Mouse (Mus musculus) heart, embryonic 12.5 days (tissue): Measurements from ENCODE around the gene Dennd1c. TPM values are rescaled to one million over a fixed set of nuclear protein-coding genes. Genes with fewer than 3 reads are reported as not detected.

Source experiments
- ATAC-seq: fragments of 200-750 bp; cut with Nextera tagmentation; 2 replicates; pipeline ENCODE4 v1.8.0; 2017; ENCODE audit warnings: moderate TSS enrichment, moderate library complexity; ENCODE audit not compliant: insufficient number of reproducible peaks, low FRiP score
- H3K27ac ChIP-seq: fragments of 300-500 bp; sonication (generic); 2 replicates; pipeline ENCODE4 v1.5.1; 2016; ENCODE audit warnings: mild to moderate bottlenecking, moderate library complexity; ENCODE audit not compliant: poor library complexity, severe bottlenecking
- H3K27me3 ChIP-seq: fragments of 300-500 bp; sonication (generic); replicated peaks from 2 replicates; pipeline ENCODE4 v1.6.1; 2016; ENCODE audit warnings: mild to moderate bottlenecking, moderate library complexity
- H3K36me3 ChIP-seq: fragments of 300-500 bp; sonication (generic); 2 replicates; pipeline ENCODE4 v1.6.1; 2016; ENCODE audit warnings: mild to moderate bottlenecking, moderate library complexity
- H3K4me1 ChIP-seq: fragments of 300-500 bp; sonication (generic); replicated peaks from 2 replicates; pipeline ENCODE4 v1.6.1; 2016; ENCODE audit warnings: mild to moderate bottlenecking
- H3K4me2 ChIP-seq: fragments of 300-500 bp; sonication (generic); 2 replicates; pipeline ENCODE4 v1.6.1; 2016; ENCODE audit warnings: mild to moderate bottlenecking, moderate library complexity
- H3K4me3 ChIP-seq: fragments of 300-500 bp; sonication (generic); 2 replicates; pipeline ENCODE4 v1.5.1; 2016; ENCODE audit warnings: mild to moderate bottlenecking
- H3K9ac ChIP-seq: fragments of 300-500 bp; sonication (generic); 2 replicates; pipeline ENCODE4 v1.6.1; 2016; ENCODE audit warnings: mild to moderate bottlenecking, moderate library complexity
- H3K9me3 ChIP-seq: fragments of 300-500 bp; sonication (generic); replicated peaks from 2 replicates; pipeline ENCODE4 v1.6.1; 2016; ENCODE audit warnings: mild to moderate bottlenecking, moderate library complexity
- WGBS: fragments of 180-500 bp; shearing (Covaris S2); methylation state at CpG from one replicate; pipeline ENCODE4 v1.1.7; 2016; 5-methylcytosine and 5-hydroxymethylcytosine counted together
- polyA plus RNA-seq: library from polyadenylated mRNA; unstranded; fragments of >200 nt; fragmentation: Nextera tagmentation; extraction: Ambion mirVana; gene quantifications from 2 replicates; pipeline ENCODE4 v1.2.1, GENCODE M21; 2016

The Dennd1c gene
- polyA plus RNA-seq, 1 experiment from 2014 or later, result 0.66 TPM

DNA sequence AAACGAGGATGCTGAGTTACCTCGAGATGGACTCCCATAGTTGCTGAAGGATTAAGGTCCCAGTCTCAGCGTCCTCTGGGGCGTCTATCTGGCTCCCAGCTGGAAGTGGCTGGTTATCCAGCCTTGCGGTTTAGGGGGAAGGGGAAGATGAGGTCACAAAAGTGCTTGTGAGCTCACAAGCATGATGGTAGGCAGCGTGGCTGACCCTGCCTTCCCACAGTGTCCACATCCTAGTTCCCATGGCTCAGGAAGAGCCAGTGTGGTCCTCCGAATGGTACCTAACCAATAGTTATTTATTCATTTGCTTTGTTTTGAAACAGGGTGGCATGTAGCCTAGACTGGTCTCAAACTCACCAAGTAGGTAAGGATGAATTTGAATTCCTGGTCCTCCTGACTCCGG lies 36.8 kb downstream of the Dennd1c start, which contains the start of gene Slc25a41:
Gene Slc25a41, minus strand, starts transcription at position 101 of the 400 bp plus-strand sequence.
- Histone ChIP-seq H3K36me3 (peaks cover 9% of the 10 kb centered on the region), H3K4me1 (peaks cover 11% of the 10 kb centered on the region), H3K27ac (no peak within 1 kb of the TSS), H3K4me2 (no peak within 1 kb of the TSS), H3K9ac (no peak within 1 kb of the TSS), H3K4me3 (no peak within 1 kb of the TSS), H3K27me3 (peaks cover 32% of the 10 kb centered on the region), H3K9me3 (no peaks in the 10 kb centered on the region)
- ATAC-seq, result no peak
- 62% methylated on average over 8 of the region's 8 CpGs for WGBS

DNA sequence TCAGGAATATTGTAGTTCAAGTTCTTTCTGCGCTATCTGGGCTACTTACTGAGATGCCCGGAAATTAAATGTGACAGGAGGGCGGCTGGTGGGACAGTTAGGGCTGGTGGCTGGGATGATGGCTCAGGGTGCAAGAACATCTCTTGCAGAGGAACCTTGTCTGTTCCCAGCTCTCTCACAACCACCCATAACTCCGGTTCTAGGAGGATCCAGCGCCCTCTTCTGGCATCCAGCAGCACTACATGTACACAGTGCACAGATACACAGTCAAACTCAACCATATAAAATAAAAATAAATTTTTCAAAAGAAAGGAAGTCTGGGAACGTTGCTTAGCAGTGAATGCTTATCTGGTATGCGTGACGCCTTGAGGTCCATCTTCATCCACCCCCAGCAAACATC lies 39.3 kb downstream of the Dennd1c start:
- ATAC-seq, result no peak
- no peaks in the 10 kb centered on the region for H3K9me3 ChIP-seq
- whole genome bisulfite sequencing, result 36% methylated on average over 8 of the region's 8 CpGs
- no peak overlapping the region for H3K27ac ChIP-seq
- no peak overlapping the region for H3K4me2 ChIP-seq
- no peak overlapping the region for H3K9ac ChIP-seq
- H3K4me3 ChIP-seq, result no peak overlapping the region
- H3K27me3 ChIP-seq, result peaks cover 39% of the 10 kb centered on the region
- peaks cover 11% of the 10 kb centered on the region for H3K4me1 ChIP-seq
- H3K36me3 ChIP-seq, result no peaks in the 10 kb centered on the region

DNA sequence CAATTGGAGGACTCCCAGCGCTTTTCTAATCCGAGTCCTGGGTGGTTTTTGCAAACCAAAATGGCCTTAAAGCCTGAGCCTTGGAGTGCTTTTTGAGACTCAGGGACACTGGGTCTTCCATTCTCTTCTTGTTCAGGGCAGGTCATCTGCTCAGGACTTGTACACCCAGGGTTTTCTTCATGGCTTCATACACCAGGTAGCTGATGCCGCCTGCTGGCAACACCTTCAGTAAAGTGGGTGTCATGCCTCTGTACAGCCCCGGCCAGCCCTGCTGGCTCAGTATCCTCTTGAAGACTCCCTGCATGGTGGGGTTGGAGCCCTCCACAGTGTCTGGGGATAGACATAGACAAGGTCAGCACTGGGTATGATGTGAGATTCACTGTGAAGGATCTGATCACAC lies 45.5 kb downstream of the Dennd1c start:
- H3K36me3 ChIP-seq, result peaks cover 9% of the 10 kb centered on the region
- H3K9ac ChIP-seq, result no peak overlapping the region
- peaks cover 26% of the 10 kb centered on the region for H3K4me1 ChIP-seq
- peaks cover 15% of the 10 kb centered on the region for H3K27me3 ChIP-seq
- no peak overlapping the region for H3K27ac ChIP-seq
- ATAC-seq, result no peak
- H3K9me3 ChIP-seq, result no peaks in the 10 kb centered on the region
- 73% methylated on average over 4 of the region's 4 CpGs for WGBS
- H3K4me3 ChIP-seq, result 0 out of 2 replicates have a peak overlapping the region, but pooled peaks have one; percentile 40
- H3K4me2 ChIP-seq, result peak overlapping the region; percentile 65

DNA sequence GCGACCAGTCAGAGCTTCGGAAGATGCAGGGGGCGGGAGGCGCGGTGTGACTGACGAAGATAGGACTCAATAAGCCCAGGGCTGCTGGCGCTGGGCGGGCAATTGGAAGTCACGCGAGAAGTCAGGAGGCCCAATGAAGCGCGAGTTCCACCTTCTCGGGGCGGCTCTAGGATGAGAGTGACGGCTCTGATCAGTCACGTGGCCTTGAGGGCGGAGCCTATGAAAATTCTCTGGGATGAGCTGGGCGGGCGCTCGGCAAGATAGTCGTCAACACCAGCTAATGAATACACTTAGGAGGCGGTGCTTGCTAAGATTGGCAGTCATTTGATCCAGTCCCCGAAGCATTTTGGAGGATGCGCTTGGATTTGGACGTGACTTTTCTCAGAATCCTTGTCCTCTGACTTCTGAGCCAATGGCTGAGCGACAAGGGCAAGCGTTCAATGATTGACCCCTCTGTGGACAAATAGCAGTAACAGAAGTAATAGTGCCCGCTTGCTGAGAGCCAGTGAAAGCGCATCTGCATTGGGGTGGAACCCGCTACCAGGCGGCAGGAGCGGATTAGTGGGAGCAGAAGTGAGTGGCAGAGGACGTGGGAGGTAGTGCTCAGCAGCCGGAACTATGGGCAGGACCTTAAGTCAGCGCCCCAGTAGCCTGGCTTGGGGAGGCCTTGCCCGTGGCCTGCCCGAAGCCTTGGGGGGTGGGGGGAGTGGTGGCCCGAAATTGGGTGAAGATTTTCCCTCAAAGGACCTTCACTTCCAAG lies 46.5 kb downstream of the Dennd1c start:
- Histone ChIP-seq H3K9ac (peak overlapping the region; percentile 45), H3K4me2 (peak overlapping the region; percentile 65), H3K27ac (peak overlapping the region; percentile 72), H3K36me3 (peaks cover 19% of the 10 kb centered on the region), H3K4me1 (peaks cover 26% of the 10 kb centered on the region), H3K27me3 (peaks cover 8% of the 10 kb centered on the region; the same call in 1 of the 2 replicates), H3K9me3 (no peaks in the 10 kb centered on the region), H3K4me3 (peak overlapping the region; percentile 96)
- ATAC-seq, result peak; percentile 98
- under 1% methylated on average over 38 of the region's 38 CpGs for WGBS

DNA sequence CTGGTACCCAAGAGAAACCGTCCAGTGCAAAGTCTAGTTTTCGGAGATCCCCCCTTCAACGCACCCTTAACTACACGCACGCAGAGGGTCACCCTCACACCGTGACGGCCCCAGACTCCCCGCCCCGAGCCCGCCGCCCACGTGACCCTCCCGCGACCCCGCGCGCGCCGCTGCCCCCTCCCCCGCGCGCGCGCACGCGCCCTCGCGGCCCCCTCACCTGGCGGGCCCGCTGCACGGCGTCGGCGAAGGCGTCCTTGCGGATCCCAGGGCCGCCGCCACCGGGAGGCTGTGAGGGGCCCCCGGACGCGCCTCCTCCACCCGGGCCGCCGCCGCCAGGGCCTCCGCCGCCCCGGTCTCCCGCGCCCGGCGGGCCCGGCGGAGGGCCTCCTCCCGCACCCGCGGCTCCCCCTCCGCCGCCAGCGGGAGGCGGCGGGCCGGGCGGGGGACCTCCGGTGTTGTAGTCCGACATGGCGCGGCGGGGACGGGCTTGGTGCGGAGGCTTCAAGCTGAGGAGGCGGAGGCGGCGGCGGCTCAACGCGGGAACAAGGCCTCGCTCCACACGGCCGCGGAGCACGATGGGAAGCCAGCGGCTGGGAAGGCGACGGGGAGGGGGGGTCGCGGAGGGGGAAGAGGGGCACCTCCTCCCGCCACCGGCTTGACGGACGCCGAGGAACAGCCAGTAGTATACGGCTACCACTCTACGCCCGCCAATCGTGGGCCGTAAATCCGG lies 47.2 kb downstream of the Dennd1c start, which contains the start of gene Khsrp:
Gene Khsrp, minus strand, starts transcription at position 592 of the 730 bp plus-strand sequence.
- ATAC-seq, result no peak
- Histone ChIP-seq H3K27me3 (0 out of 2 replicates have a peak, but pooled peaks cover 8% of the 10 kb centered on the region), H3K9ac (peak within 1 kb of the TSS; percentile 100), H3K36me3 (peaks cover 27% of the 10 kb centered on the region), H3K4me2 (peak within 1 kb of the TSS; percentile 99), H3K9me3 (no peaks in the 10 kb centered on the region), H3K4me3 (peak within 1 kb of the TSS; percentile 96), H3K27ac (peak within 1 kb of the TSS; percentile 96), H3K4me1 (peaks cover 26% of the 10 kb centered on the region)
- WGBS, result under 1% methylated on average over 80 of the region's 99 CpGs

DNA sequence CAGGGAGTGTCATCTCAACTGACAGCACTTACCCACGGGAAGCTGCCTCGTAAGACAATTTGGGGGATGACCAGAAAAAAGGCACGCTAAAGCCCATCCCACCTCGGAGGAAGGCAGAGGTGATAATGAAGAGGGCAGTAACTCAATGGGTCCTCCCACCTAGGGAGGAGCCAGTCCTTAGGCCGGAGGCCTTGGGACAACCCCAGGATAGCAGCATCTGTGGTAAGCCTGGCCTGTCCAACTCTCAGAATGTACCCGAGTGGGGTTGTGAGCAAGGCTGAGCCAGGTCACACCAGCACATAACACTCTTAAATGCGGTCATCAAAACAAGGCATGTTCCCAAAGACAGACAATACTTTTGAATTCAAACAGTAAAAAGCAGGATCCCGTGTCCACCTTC lies 48.6 kb downstream of the Dennd1c start:
- Histone ChIP-seq H3K4me1 (peaks cover 26% of the 10 kb centered on the region), H3K9ac (peak overlapping the region; percentile 100), H3K27me3 (no peaks in the 10 kb centered on the region), H3K27ac (0 out of 2 replicates have a peak overlapping the region, but pooled peaks have one; percentile 96), H3K9me3 (no peaks in the 10 kb centered on the region), H3K4me2 (peak overlapping the region; percentile 99), H3K4me3 (peak overlapping the region; percentile 96), H3K36me3 (peaks cover 41% of the 10 kb centered on the region)
- no peak for ATAC-seq
- 24% methylated on average over 8 of the region's 8 CpGs for WGBS

DNA sequence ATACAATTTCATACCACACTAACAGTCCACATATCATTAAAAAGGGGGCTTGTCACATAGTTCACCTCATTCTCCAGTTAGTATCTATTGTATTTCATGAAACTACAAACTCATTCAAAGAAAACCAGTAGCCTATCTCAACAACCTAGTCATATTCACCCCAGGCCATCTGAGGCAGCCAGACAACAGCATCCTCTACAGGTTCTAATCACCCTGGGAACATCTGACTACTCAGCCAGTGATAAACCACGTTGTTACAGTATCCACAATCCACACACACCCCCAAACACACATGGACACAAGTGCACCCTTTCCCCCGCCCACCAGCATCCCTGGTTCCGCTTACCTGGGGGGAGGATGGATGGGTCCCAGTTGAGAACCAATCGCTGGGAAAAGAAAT lies 50.8 kb downstream of the Dennd1c start:
- 80% methylated on average over 4 of the region's 4 CpGs for WGBS
- Histone ChIP-seq H3K4me3 (no peak overlapping the region), H3K9ac (no peak overlapping the region), H3K9me3 (no peaks in the 10 kb centered on the region), H3K4me1 (peaks cover 21% of the 10 kb centered on the region), H3K36me3 (peaks cover 63% of the 10 kb centered on the region), H3K27ac (no peak overlapping the region), H3K27me3 (no peaks in the 10 kb centered on the region), H3K4me2 (no peak overlapping the region)
- ATAC-seq, result no peak

DNA sequence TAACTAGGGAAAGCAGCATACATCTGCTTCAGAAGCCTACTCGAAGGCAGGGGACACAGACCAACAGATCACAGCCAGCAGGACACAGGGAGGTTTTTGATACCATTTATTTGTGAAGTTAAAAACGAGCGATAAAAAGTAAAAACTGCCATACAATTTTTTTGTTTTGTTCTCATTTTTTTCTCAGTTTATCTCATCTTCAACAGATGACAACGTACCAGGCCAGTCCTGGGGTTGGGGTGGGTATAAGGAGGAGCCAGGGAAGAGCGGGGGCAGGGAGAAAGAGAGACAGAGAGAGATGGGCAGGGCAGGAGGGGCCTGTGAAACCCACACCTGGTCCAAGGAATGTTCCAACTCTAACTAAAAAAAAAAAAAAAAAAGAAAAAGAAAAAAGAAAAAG lies 57.4 kb downstream of the Dennd1c start:
- no peak overlapping the region for H3K4me3 ChIP-seq
- H3K4me2 ChIP-seq, result no peak overlapping the region
- no peaks in the 10 kb centered on the region for H3K4me1 ChIP-seq
- H3K36me3 ChIP-seq, result peaks cover 65% of the 10 kb centered on the region
- 83% methylated on average over 5 of the region's 5 CpGs for WGBS
- H3K9ac ChIP-seq, result no peak overlapping the region
- no peak for ATAC-seq
- no peaks in the 10 kb centered on the region for H3K27me3 ChIP-seq
- H3K27ac ChIP-seq, result no peak overlapping the region
- no peaks in the 10 kb centered on the region for H3K9me3 ChIP-seq

DNA sequence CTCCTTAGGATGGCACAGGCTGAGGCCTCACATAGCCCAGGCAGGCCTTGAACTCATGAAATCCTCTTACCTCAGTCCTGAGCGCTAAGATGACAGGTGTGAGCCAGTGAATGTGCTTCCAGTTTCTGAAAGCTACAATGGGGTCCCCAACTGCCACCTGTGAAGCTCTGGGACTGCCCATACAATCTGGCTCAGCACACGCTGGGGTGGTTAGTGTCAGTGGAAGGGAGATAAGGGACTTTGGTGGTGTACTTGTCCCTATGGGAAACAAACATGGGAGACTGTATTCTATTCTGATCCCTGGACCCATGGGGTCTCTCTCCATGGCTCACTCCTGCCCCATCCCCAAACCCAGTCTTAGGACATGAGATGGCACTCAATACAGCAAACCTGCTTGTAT lies 58.6 kb downstream of the Dennd1c start:
- WGBS, result 78% methylated on average over 2 of the region's 2 CpGs
- Histone ChIP-seq H3K9me3 (no peaks in the 10 kb centered on the region), H3K27ac (no peak overlapping the region), H3K27me3 (no peaks in the 10 kb centered on the region), H3K4me1 (no peaks in the 10 kb centered on the region), H3K4me2 (no peak overlapping the region), H3K9ac (no peak overlapping the region), H3K36me3 (peaks cover 52% of the 10 kb centered on the region), H3K4me3 (no peak overlapping the region)
- ATAC-seq, result no peak
